Mouse (Mus musculus) MEL (cell line): ENCODE results near the gene Kit. TPM values are rescaled to one million over a fixed set of nuclear protein-coding genes. Genes with fewer than 3 reads are reported as not detected.

Source experiments
- DNase-seq: peaks from one replicate; pipeline ENCODE4 v3.0.0; 2011; ENCODE audit warnings: low read depth, low spot score
- H3K27ac ChIP-seq: 2 replicates; pipeline ENCODE4 v1.5.1; 2012; ENCODE audit warnings: low read depth, mild to moderate bottlenecking, control low read depth, low read length, moderate library complexity; ENCODE audit not compliant: control insufficient read depth
- H3K27me3 ChIP-seq, 2 experiments: fragments of 150-350 bp in 1 of 2; sonication (generic) in 1 of 2; 2 replicates each; pipeline ENCODE4 v1.6.1; 2012; ENCODE audit warnings: low read length in 2 of 2, mild to moderate bottlenecking in 2 of 2, improper control_type of control experiment in 1 of 2, moderate library complexity in 1 of 2; ENCODE audit not compliant: insufficient read depth in 2 of 2, control insufficient read depth in 1 of 2
- H3K36me3 ChIP-seq, 2 experiments: 2 replicates each; pipeline ENCODE4 v1.6.1; 2012 to 2014; ENCODE audit warnings: low read length in 2 of 2, improper control_type of control experiment in 1 of 2, inconsistent platforms in 1 of 2, mild to moderate bottlenecking in 1 of 2; ENCODE audit not compliant: insufficient read depth in 2 of 2, control insufficient read depth in 1 of 2
- H3K4me1 ChIP-seq, 2 experiments: fragments of 150-350 bp in 1 of 2; sonication (generic) in 1 of 2; 2 replicates each; pipeline ENCODE4 v1.6.1; 2012; ENCODE audit warnings: low read length in 2 of 2, improper control_type of control experiment in 1 of 2, mild to moderate bottlenecking in 1 of 2; ENCODE audit not compliant: insufficient read depth in 2 of 2, control insufficient read depth in 1 of 2
- H3K4me3 ChIP-seq, 2 experiments: fragments of 150-350 bp in 1 of 2; sonication (generic) in 1 of 2; 2 replicates each; pipeline ENCODE4 v1.5.1; 2012; ENCODE audit warnings: low read depth in 2 of 2, low read length in 2 of 2, mild to moderate bottlenecking in 2 of 2, moderate library complexity in 2 of 2, control low read depth in 1 of 2, improper control_type of control experiment in 1 of 2; ENCODE audit not compliant: control insufficient read depth in 1 of 2, insufficient read depth in 1 of 2
- H3K79me2 ChIP-seq: 2 replicates; pipeline ENCODE4 v1.6.1; 2012; ENCODE audit warnings: mild to moderate bottlenecking, low read length, moderate library complexity; ENCODE audit not compliant: control insufficient read depth, poor library complexity, insufficient read depth
- H3K9ac ChIP-seq: 2 replicates; pipeline ENCODE4 v1.6.1; 2012; ENCODE audit warnings: low read depth, mild to moderate bottlenecking, control low read depth, low read length, moderate library complexity; ENCODE audit not compliant: control insufficient read depth, poor library complexity, severe bottlenecking
- H3K9me3 ChIP-seq: fragments of 150-350 bp; sonication (generic); replicated peaks from 2 replicates; pipeline ENCODE4 v1.6.1; 2012; ENCODE audit warnings: mild to moderate bottlenecking, low read length, improper control_type of control experiment, moderate library complexity; ENCODE audit not compliant: insufficient read depth
- CHD1 ChIP-seq: IDR thresholded peaks from 2 replicates; pipeline ENCODE4 v1.6.1; 2012; ENCODE audit warnings: low read depth, mild to moderate bottlenecking, inconsistent platforms, low read length, improper control_type of control experiment
- CHD2 ChIP-seq: IDR thresholded peaks from 2 replicates; pipeline ENCODE4 v1.6.1; 2011; ENCODE audit warnings: low read length, improper control_type of control experiment
- E2F4 ChIP-seq: IDR thresholded peaks from 2 replicates; pipeline ENCODE4 v1.6.1; 2011; ENCODE audit warnings: low read depth, low read length, improper control_type of control experiment, borderline replicate concordance
- ELF1 ChIP-seq: IDR thresholded peaks from 2 replicates; pipeline ENCODE4 v1.6.1; 2014; ENCODE audit warnings: low read depth, mild to moderate bottlenecking, inconsistent platforms, low read length, improper control_type of control experiment, moderate library complexity
- EP300 ChIP-seq, 2 experiments: IDR thresholded peaks; 2 replicates each; pipeline ENCODE4 v1.6.1; 2011; ENCODE audit warnings: improper control_type of control experiment in 2 of 2, low read length in 2 of 2, low read depth in 1 of 2, mild to moderate bottlenecking in 1 of 2
- ETS1 ChIP-seq: IDR thresholded peaks from 2 replicates; pipeline ENCODE4 v1.6.1; 2012; ENCODE audit warnings: low read depth, mild to moderate bottlenecking, inconsistent platforms, low read length, improper control_type of control experiment, moderate library complexity
- GABPA ChIP-seq: IDR thresholded peaks from 2 replicates; pipeline ENCODE4 v1.6.1; 2012; ENCODE audit warnings: low read depth, mild to moderate bottlenecking, inconsistent platforms, low read length, improper control_type of control experiment, moderate library complexity
- GATA1 ChIP-seq: IDR thresholded peaks from 2 replicates; pipeline ENCODE4 v1.6.1; 2011; ENCODE audit warnings: low read depth, low read length, improper control_type of control experiment
- HCFC1 ChIP-seq: IDR thresholded peaks from 2 replicates; pipeline ENCODE4 v1.6.1; 2012; ENCODE audit warnings: low read depth, mild to moderate bottlenecking, inconsistent platforms, low read length, improper control_type of control experiment, moderate library complexity
- JUND ChIP-seq: IDR thresholded peaks from 2 replicates; pipeline ENCODE4 v1.6.1; 2011; ENCODE audit warnings: low read depth, mild to moderate bottlenecking, improper control_type of control experiment, low read length
- MAFK ChIP-seq: IDR thresholded peaks from 2 replicates; pipeline ENCODE4 v1.6.1; 2011; ENCODE audit warnings: low read depth, mild to moderate bottlenecking, low read length, improper control_type of control experiment, borderline replicate concordance
- MAZ ChIP-seq: IDR thresholded peaks from 2 replicates; pipeline ENCODE4 v1.6.1; 2012; ENCODE audit warnings: low read depth, mild to moderate bottlenecking, inconsistent platforms, low read length, improper control_type of control experiment
- MEF2A ChIP-seq: IDR thresholded peaks from 2 replicates; pipeline ENCODE4 v1.6.1; 2014; ENCODE audit warnings: low read depth, mild to moderate bottlenecking, inconsistent platforms, low read length, improper control_type of control experiment; ENCODE audit not compliant: poor library complexity, insufficient replicate concordance, severe bottlenecking; ENCODE audit errors: extremely low read depth
- MYC ChIP-seq: IDR thresholded peaks from 2 replicates; pipeline ENCODE4 v1.6.1; 2011; ENCODE audit warnings: low read depth, mild to moderate bottlenecking, low read length, improper control_type of control experiment, moderate library complexity
- NELFE ChIP-seq: IDR thresholded peaks from 2 replicates; pipeline ENCODE4 v1.6.1; 2011; ENCODE audit warnings: low read depth, low read length, improper control_type of control experiment
- POLR2AphosphoS2 ChIP-seq: IDR thresholded peaks from 2 replicates; pipeline ENCODE4 v1.6.1; 2011; ENCODE audit warnings: low read length, improper control_type of control experiment
- POLR2AphosphoS5 ChIP-seq: IDR thresholded peaks from 2 replicates; pipeline ENCODE4 v1.6.1; 2012; ENCODE audit warnings: low read depth, borderline replicate concordance, mild to moderate bottlenecking, inconsistent platforms, low read length, moderate library complexity, mixed read lengths
- RAD21 ChIP-seq: IDR thresholded peaks from 2 replicates; pipeline ENCODE4 v1.6.1; 2011; ENCODE audit warnings: mild to moderate bottlenecking, low read depth, low read length, improper control_type of control experiment
- SIN3A ChIP-seq: IDR thresholded peaks from 2 replicates; pipeline ENCODE4 v1.6.1; 2012; ENCODE audit warnings: low read length, improper control_type of control experiment, inconsistent platforms
- TAL1 ChIP-seq: IDR thresholded peaks from 2 replicates; pipeline ENCODE4 v1.6.1; 2012; ENCODE audit warnings: mild to moderate bottlenecking, inconsistent platforms, low read length, moderate library complexity, mixed read lengths
- TBP ChIP-seq: IDR thresholded peaks from 2 replicates; pipeline ENCODE4 v1.8.0; 2011; ENCODE audit warnings: low read depth, low read length, improper control_type of control experiment
- TCF12 ChIP-seq: IDR thresholded peaks from 2 replicates; pipeline ENCODE4 v1.6.1; 2014; ENCODE audit warnings: low read depth, mild to moderate bottlenecking, inconsistent platforms, low read length, improper control_type of control experiment, moderate library complexity
- USF1 ChIP-seq: IDR thresholded peaks from 2 replicates; pipeline ENCODE4 v1.6.1; 2014; ENCODE audit warnings: low read depth, mild to moderate bottlenecking, inconsistent platforms, low read length, improper control_type of control experiment, moderate library complexity
- USF2 ChIP-seq, 2 experiments: IDR thresholded peaks; 2 replicates each; pipeline ENCODE4 v1.6.1; 2011 to 2012; ENCODE audit warnings: improper control_type of control experiment in 2 of 2, low read length in 2 of 2, borderline replicate concordance in 1 of 2, inconsistent platforms in 1 of 2, low read depth in 1 of 2, mild to moderate bottlenecking in 1 of 2; ENCODE audit not compliant: insufficient read depth in 1 of 2
- ZC3H11A ChIP-seq: IDR thresholded peaks from 2 replicates; pipeline ENCODE4 v1.6.1; 2012; ENCODE audit warnings: low read depth, mild to moderate bottlenecking, inconsistent platforms, low read length, improper control_type of control experiment
- ZKSCAN1 ChIP-seq: IDR thresholded peaks from 2 replicates; pipeline ENCODE4 v1.6.1; 2012; ENCODE audit warnings: low read depth, mild to moderate bottlenecking, inconsistent platforms, low read length, improper control_type of control experiment, moderate library complexity
- ZNF384 ChIP-seq: IDR thresholded peaks from 2 replicates; pipeline ENCODE4 v1.6.1; 2012; ENCODE audit warnings: low read depth, mild to moderate bottlenecking, inconsistent platforms, low read length, improper control_type of control experiment
- polyA plus RNA-seq, 2 experiments: library from polyadenylated mRNA; stranded (reverse) in 1 of 2; unstranded in 1 of 2; fragments of >175 nt in 1 of 2; fragments of >200 nt in 1 of 2; gene quantifications; 2 replicates each; pipeline versions ENCODE4 v1.2.1 to v1.2.4; 2012; ENCODE audit warnings: low replicate concordance in 2 of 2, low read depth in 1 of 2; ENCODE audit not compliant: insufficient read length in 2 of 2, insufficient read depth in 1 of 2, missing spikeins in 1 of 2
- total RNA-seq: library from RNA; depleted of rRNA; stranded (reverse); fragments of 300-350 nt; gene quantifications from 2 replicates; pipeline ENCODE4 v1.2.3, GENCODE M21; 2012; rRNA removed

Gene Kit
- total RNA-seq, result 0.36 and 1.0 TPM in 2 replicates
- polyA plus RNA-seq, result 1 to 10 TPM in 1 of 2 experiments, not detected in 1; 1.8 TPM

- H3K4me1 ChIP-seq, result peaks cover 4 to 20% of the 10 kb centered on the region in 2 experiments
- no peaks in the 10 kb centered on the region for H3K9me3 ChIP-seq
- H3K79me2 ChIP-seq, result no peaks in the 10 kb centered on the region
- H3K36me3 ChIP-seq, result peaks cover 0 to 18% of the 10 kb centered on the region in 2 experiments; a peak in 2 of 4 replicates
- no peak within 1 kb of the TSS for H3K9ac ChIP-seq
- no peak within 1 kb of the TSS for H3K4me3 ChIP-seq
- DNase-seq, result no peak
- no peak within 1 kb of the TSS for H3K27ac ChIP-seq
- no peaks in the 10 kb centered on the region for H3K27me3 ChIP-seq
- TF ChIP-seq MAFK, result no peak
- TF ChIP-seq CHD1, result no peak
- no peak for TF ChIP-seq CHD2
- TF ChIP-seq USF1, result no peak
- TF ChIP-seq E2F4, result no peak
- no peak for TF ChIP-seq NELFE
- no peak for TF ChIP-seq ETS1
- TF ChIP-seq POLR2AphosphoS5, result no peak
- no peak for TF ChIP-seq SIN3A
- no peak for TF ChIP-seq HCFC1
- no peak for TF ChIP-seq MEF2A
- TF ChIP-seq ZKSCAN1, result no peak
- no peak for TF ChIP-seq EP300 (IDR thresholded peaks at IDR 0.05; ENCODE audit: low read depth in 1 of 2, low read length in 2 of 2)
- no peak for TF ChIP-seq RAD21
- no peak for TF ChIP-seq USF2 (IDR thresholded peaks at IDR 0.05; ENCODE audit: borderline replicate concordance in 1 of 2, insufficient read depth in 1 of 2, low read depth in 1 of 2, low read length in 2 of 2)
- no peak for TF ChIP-seq TBP
- TF ChIP-seq MAZ, result no peak
- no peak for TF ChIP-seq JUND
These were observed at the start of gene Kit for GRCm38 (mm10) chr5:75574852-75575566. TSS of gene Kit (plus strand) at chr5:75574916.

GRCm38 (mm10) chr5:75536156-75536555 is 38.6 kb upstream of the Kit start:
- no peak overlapping the region for H3K27ac ChIP-seq
- H3K4me3 ChIP-seq, result no peak overlapping the region
- no peak for TF ChIP-seq POLR2AphosphoS2
- TF ChIP-seq EP300 (IDR thresholded peaks at IDR 0.05; ENCODE audit: low read depth in 1 of 2, low read length in 2 of 2), result peak in 1 of 2 experiments; percentile 36; a peak in 1 of 4 replicates
- no peak for TF ChIP-seq ZC3H11A
- TF ChIP-seq GATA1, result peak; percentile 44
- TF ChIP-seq ZNF384, result peak; percentile 76
- TF ChIP-seq ETS1, result no peak
- TF ChIP-seq RAD21, result no peak
- TF ChIP-seq E2F4, result no peak
- TF ChIP-seq CHD1, result no peak
- no peak for TF ChIP-seq USF1
- TF ChIP-seq JUND, result no peak
- TF ChIP-seq TCF12, result 0 out of 2 replicates have a peak, but pooled peaks have one; percentile 29
- no peak for TF ChIP-seq POLR2AphosphoS5
- no peak for TF ChIP-seq TAL1
- no peak for TF ChIP-seq CHD2
- TF ChIP-seq ELF1, result no peak
- no peak for TF ChIP-seq MAZ
- no peak for TF ChIP-seq MEF2A
- TF ChIP-seq HCFC1, result no peak
- no peak for TF ChIP-seq NELFE
- TF ChIP-seq MYC, result no peak
- no peak for TF ChIP-seq GABPA

More at GRCm38 (mm10) chr5:75536156-75536555, 38.6 kb upstream of the Kit start:
- DNase-seq, result peak; percentile 13
- Histone ChIP-seq H3K9me3 (no peaks in the 10 kb centered on the region), H3K27me3 (no peaks in the 10 kb centered on the region), H3K36me3 (peaks cover 0 to 15% of the 10 kb centered on the region in 2 experiments; a peak in 2 of 4 replicates), H3K4me1 (peaks cover 4 to 6% of the 10 kb centered on the region in 2 experiments; a peak in 2 of 4 replicates), H3K79me2 (no peaks in the 10 kb centered on the region), H3K9ac (no peak overlapping the region)
